Mouse (Mus musculus) limb, embryonic 11.5 days (tissue): Measurements from ENCODE around the gene Cdc6. TPM values are rescaled to one million over a fixed set of nuclear protein-coding genes. Genes with fewer than 3 reads are reported as not detected.
A peak's percentile ranks its signal among the peaks of the same experiment; 100 is the strongest.

Experiments
- ATAC-seq: fragments of 200-750 bp; cut with Nextera tagmentation; 2 replicates; pipeline ENCODE4 v1.8.0; 2017; ENCODE audit warnings: low read depth; ENCODE audit not compliant: insufficient number of reproducible peaks, low FRiP score, low TSS enrichment
- DNase-seq: peaks from one replicate; pipeline ENCODE4 v3.0.0-alpha.2; 2015; ENCODE audit warnings: low spot score
- H3K27ac ChIP-seq: fragments of 300-500 bp; sonication (generic); replicated peaks from 2 replicates; pipeline ENCODE4 v1.5.1; 2014; ENCODE audit warnings: low read depth, mild to moderate bottlenecking, low read length
- H3K27me3 ChIP-seq: fragments of 300-500 bp; sonication (generic); 2 replicates; pipeline ENCODE4 v1.6.1; 2014; ENCODE audit warnings: mild to moderate bottlenecking, low read length, mixed read lengths; ENCODE audit not compliant: control insufficient read depth, insufficient read depth
- H3K36me3 ChIP-seq: fragments of 300-500 bp; sonication (generic); 2 replicates; pipeline ENCODE4 v1.6.1; 2014; ENCODE audit warnings: mild to moderate bottlenecking, low read length, moderate library complexity, mixed read lengths; ENCODE audit not compliant: control insufficient read depth, insufficient read depth
- H3K4me1 ChIP-seq: fragments of 300-500 bp; sonication (generic); 2 replicates; pipeline ENCODE4 v1.6.1; 2014; ENCODE audit warnings: low read length, mixed read lengths; ENCODE audit not compliant: control insufficient read depth, insufficient read depth
- H3K4me2 ChIP-seq: fragments of 300-500 bp; sonication (generic); 2 replicates; pipeline ENCODE4 v1.6.1; 2014; ENCODE audit warnings: low read depth, mild to moderate bottlenecking, moderate library complexity; ENCODE audit not compliant: severe bottlenecking
- H3K4me3 ChIP-seq: fragments of 300-500 bp; sonication (generic); 2 replicates; pipeline ENCODE4 v1.5.1; 2014; ENCODE audit warnings: low read depth, low read length
- H3K9ac ChIP-seq: fragments of 300-500 bp; sonication (generic); 2 replicates; pipeline ENCODE4 v1.6.1; 2014; ENCODE audit warnings: mild to moderate bottlenecking, low read length
- H3K9me3 ChIP-seq: fragments of 300-500 bp; sonication (generic); 2 replicates; pipeline ENCODE4 v1.6.1; 2016; ENCODE audit warnings: low read length; ENCODE audit not compliant: control insufficient read depth
- WGBS: fragments of 180-500 bp; shearing (Covaris S2); extraction: QIAGEN DNeasy Blood & Tissue Kit; methylation state at CpG from one replicate; pipeline ENCODE4 v1.1.7; 2014; 5-methylcytosine and 5-hydroxymethylcytosine counted together
- polyA plus RNA-seq: library from polyadenylated mRNA; unstranded; fragments of >200 nt; fragmentation: Nextera tagmentation; extraction: Ambion mirVana; gene quantifications from 2 replicates; pipeline ENCODE4 v1.2.1, GENCODE M21; 2014

Gene Cdc6
- polyA plus RNA-seq, 1 experiment from 2014 or later, result 58.7 TPM

- 4% methylated on average over 18 of the region's 18 CpGs for WGBS
- ATAC-seq (no peak), DNase-seq (no peak)
- Histone ChIP-seq H3K27ac (peak overlapping the region; percentile 58; the same call in 1 of the 2 replicates), H3K4me2 (peak overlapping the region; percentile 89), H3K9me3 (no peaks in the 10 kb centered on the region), H3K27me3 (no peaks in the 10 kb centered on the region), H3K36me3 (no peaks in the 10 kb centered on the region), H3K9ac (peak overlapping the region; percentile 62), H3K4me1 (peaks cover 65% of the 10 kb centered on the region), H3K4me3 (peak overlapping the region; percentile 66)
Observed at GRCm38 (mm10) chr11:98961051-98961592, 53.5 kb downstream of the Cdc6 start.

- Histone ChIP-seq H3K4me1 (peaks cover 70% of the 10 kb centered on the region), H3K4me2 (peak overlapping the region; percentile 89), H3K36me3 (0 out of 2 replicates have a peak, but pooled peaks cover 2% of the 10 kb centered on the region), H3K4me3 (peak overlapping the region; percentile 66), H3K27ac (no peak overlapping the region), H3K27me3 (no peaks in the 10 kb centered on the region), H3K9ac (no peak overlapping the region), H3K9me3 (no peaks in the 10 kb centered on the region)
- ATAC-seq (no peak), DNase-seq (no peak)
- WGBS, result 3% methylated on average over 8 of the region's 8 CpGs
Observed at GRCm38 (mm10) chr11:98961766-98962165, 54.2 kb downstream of the Cdc6 start.

GRCm38 (mm10) chr11:98962421-98963095, 55.0 kb downstream of the Cdc6 start:
- Histone ChIP-seq H3K4me2 (peak overlapping the region; percentile 89), H3K27ac (peak overlapping the region; percentile 90), H3K27me3 (no peaks in the 10 kb centered on the region), H3K4me3 (peak overlapping the region; percentile 66), H3K4me1 (peaks cover 73% of the 10 kb centered on the region), H3K9ac (peak overlapping the region; percentile 31), H3K9me3 (no peaks in the 10 kb centered on the region), H3K36me3 (0 out of 2 replicates have a peak, but pooled peaks cover 2% of the 10 kb centered on the region)
- 5% methylated on average over 12 of the region's 12 CpGs for WGBS
- no peak for DNase-seq
- ATAC-seq, result no peak

GRCm38 (mm10) chr11:98963191-98964021, 55.8 kb downstream of the Cdc6 start:
- 1% methylated on average over 30 of the region's 32 CpGs for WGBS
- Histone ChIP-seq H3K4me1 (peaks cover 81% of the 10 kb centered on the region), H3K36me3 (0 out of 2 replicates have a peak, but pooled peaks cover 2% of the 10 kb centered on the region), H3K9me3 (no peaks in the 10 kb centered on the region), H3K9ac (peak overlapping the region; percentile 31), H3K27me3 (no peaks in the 10 kb centered on the region), H3K4me2 (peak overlapping the region; percentile 89), H3K27ac (peak overlapping the region; percentile 90), H3K4me3 (peak overlapping the region; percentile 33)
- ATAC-seq (peak; percentile 71), DNase-seq (peak; percentile 79)

GRCm38 (mm10) chr11:98964201-98964615, 56.6 kb downstream of the Cdc6 start:
- Histone ChIP-seq H3K4me3 (peak overlapping the region; percentile 33; the same call in 1 of the 2 replicates), H3K36me3 (0 out of 2 replicates have a peak, but pooled peaks cover 2% of the 10 kb centered on the region), H3K27ac (peak overlapping the region; percentile 90), H3K27me3 (no peaks in the 10 kb centered on the region), H3K9me3 (no peaks in the 10 kb centered on the region), H3K9ac (peak overlapping the region; percentile 31), H3K4me1 (peaks cover 86% of the 10 kb centered on the region), H3K4me2 (peak overlapping the region; percentile 89)
- no peak for DNase-seq
- no peak for ATAC-seq
- WGBS, result 15% methylated on average over 6 of the region's 6 CpGs

GRCm38 (mm10) chr11:98964616-98965415, 57.2 kb downstream of the Cdc6 start:
- WGBS, result 19% methylated on average over 15 of the region's 15 CpGs
- peak overlapping the region; percentile 36 for H3K9ac ChIP-seq

GRCm38 (mm10) chr11:98965416-98966077, 57.9 kb downstream of the Cdc6 start:
- Histone ChIP-seq H3K9ac (peak overlapping the region; percentile 36; the same call in 1 of the 2 replicates), H3K27ac (peak overlapping the region; percentile 90; the same call in 1 of the 2 replicates), H3K4me1 (peaks cover 90% of the 10 kb centered on the region), H3K36me3 (peaks cover 8% of the 10 kb centered on the region; the same call in 1 of the 2 replicates), H3K4me2 (peak overlapping the region; percentile 89), H3K4me3 (no peak overlapping the region), H3K9me3 (no peaks in the 10 kb centered on the region), H3K27me3 (no peaks in the 10 kb centered on the region)
- ATAC-seq (no peak), DNase-seq (no peak)
- WGBS, result 9% methylated on average over 11 of the region's 11 CpGs

More at GRCm38 (mm10) chr11:98964616-98965415, 57.2 kb downstream of the Cdc6 start:
- H3K27me3 ChIP-seq, result no peaks in the 10 kb centered on the region
- ATAC-seq (no peak), DNase-seq (peak; percentile 60)
- no peaks in the 10 kb centered on the region for H3K9me3 ChIP-seq
- H3K4me2 ChIP-seq, result peak overlapping the region; percentile 89
- H3K4me3 ChIP-seq, result no peak overlapping the region
- H3K4me1 ChIP-seq, result peaks cover 86% of the 10 kb centered on the region
- peak overlapping the region; percentile 90 for H3K27ac ChIP-seq
- H3K36me3 ChIP-seq, result peaks cover 6% of the 10 kb centered on the region; the same call in 1 of the 2 replicates
